Mouse (Mus musculus) MEL (cell line): ENCODE results near the gene Ttf2. TPM values are rescaled to one million over a fixed set of nuclear protein-coding genes. Genes with fewer than 3 reads are reported as not detected.
A peak's percentile ranks its signal among the peaks of the same experiment; 100 is the strongest.

Source experiments
- DNase-seq: peaks from one replicate; pipeline ENCODE4 v3.0.0; 2011; ENCODE audit warnings: low read depth, low spot score
- H3K27ac ChIP-seq: 2 replicates; pipeline ENCODE4 v1.5.1; 2012; ENCODE audit warnings: low read depth, mild to moderate bottlenecking, control low read depth, low read length, moderate library complexity; ENCODE audit not compliant: control insufficient read depth
- H3K27me3 ChIP-seq, 2 experiments: fragments of 150-350 bp in 1 of 2; sonication (generic) in 1 of 2; 2 replicates each; pipeline ENCODE4 v1.6.1; 2012; ENCODE audit warnings: low read length in 2 of 2, mild to moderate bottlenecking in 2 of 2, improper control_type of control experiment in 1 of 2, moderate library complexity in 1 of 2; ENCODE audit not compliant: insufficient read depth in 2 of 2, control insufficient read depth in 1 of 2
- H3K36me3 ChIP-seq, 2 experiments: 2 replicates each; pipeline ENCODE4 v1.6.1; 2012 to 2014; ENCODE audit warnings: low read length in 2 of 2, improper control_type of control experiment in 1 of 2, inconsistent platforms in 1 of 2, mild to moderate bottlenecking in 1 of 2; ENCODE audit not compliant: insufficient read depth in 2 of 2, control insufficient read depth in 1 of 2
- H3K4me1 ChIP-seq, 2 experiments: fragments of 150-350 bp in 1 of 2; sonication (generic) in 1 of 2; 2 replicates each; pipeline ENCODE4 v1.6.1; 2012; ENCODE audit warnings: low read length in 2 of 2, improper control_type of control experiment in 1 of 2, mild to moderate bottlenecking in 1 of 2; ENCODE audit not compliant: insufficient read depth in 2 of 2, control insufficient read depth in 1 of 2
- H3K4me3 ChIP-seq, 2 experiments: fragments of 150-350 bp in 1 of 2; sonication (generic) in 1 of 2; 2 replicates each; pipeline ENCODE4 v1.5.1; 2012; ENCODE audit warnings: low read depth in 2 of 2, low read length in 2 of 2, mild to moderate bottlenecking in 2 of 2, moderate library complexity in 2 of 2, control low read depth in 1 of 2, improper control_type of control experiment in 1 of 2; ENCODE audit not compliant: control insufficient read depth in 1 of 2, insufficient read depth in 1 of 2
- H3K79me2 ChIP-seq: 2 replicates; pipeline ENCODE4 v1.6.1; 2012; ENCODE audit warnings: mild to moderate bottlenecking, low read length, moderate library complexity; ENCODE audit not compliant: control insufficient read depth, poor library complexity, insufficient read depth
- H3K9ac ChIP-seq: 2 replicates; pipeline ENCODE4 v1.6.1; 2012; ENCODE audit warnings: low read depth, mild to moderate bottlenecking, control low read depth, low read length, moderate library complexity; ENCODE audit not compliant: control insufficient read depth, poor library complexity, severe bottlenecking
- H3K9me3 ChIP-seq: fragments of 150-350 bp; sonication (generic); replicated peaks from 2 replicates; pipeline ENCODE4 v1.6.1; 2012; ENCODE audit warnings: mild to moderate bottlenecking, low read length, improper control_type of control experiment, moderate library complexity; ENCODE audit not compliant: insufficient read depth
- BHLHE40 ChIP-seq: IDR thresholded peaks from 2 replicates; pipeline ENCODE4 v1.6.1; 2012; ENCODE audit warnings: low read depth, mild to moderate bottlenecking, inconsistent platforms, low read length, improper control_type of control experiment, borderline replicate concordance
- CHD1 ChIP-seq: IDR thresholded peaks from 2 replicates; pipeline ENCODE4 v1.6.1; 2012; ENCODE audit warnings: low read depth, mild to moderate bottlenecking, inconsistent platforms, low read length, improper control_type of control experiment
- CHD2 ChIP-seq: IDR thresholded peaks from 2 replicates; pipeline ENCODE4 v1.6.1; 2011; ENCODE audit warnings: low read length, improper control_type of control experiment
- CTCF ChIP-seq, 3 experiments: IDR thresholded peaks in 2 of 3; conservative IDR thresholded peaks in 1 of 3; 2 replicates each; pipeline ENCODE4 v1.5.1; 2011 to 2012; ENCODE audit warnings: low read length in 3 of 3, low read depth in 2 of 3, mild to moderate bottlenecking in 2 of 3, improper control_type of control experiment in 1 of 3, inconsistent platforms in 1 of 3, mixed read lengths in 1 of 3, moderate library complexity in 1 of 3; ENCODE audit not compliant: control insufficient read depth in 1 of 3, insufficient read depth in 1 of 3, poor library complexity in 1 of 3, severe bottlenecking in 1 of 3
- E2F4 ChIP-seq: IDR thresholded peaks from 2 replicates; pipeline ENCODE4 v1.6.1; 2011; ENCODE audit warnings: low read depth, low read length, improper control_type of control experiment, borderline replicate concordance
- ELF1 ChIP-seq: IDR thresholded peaks from 2 replicates; pipeline ENCODE4 v1.6.1; 2014; ENCODE audit warnings: low read depth, mild to moderate bottlenecking, inconsistent platforms, low read length, improper control_type of control experiment, moderate library complexity
- EP300 ChIP-seq, 2 experiments: IDR thresholded peaks; 2 replicates each; pipeline ENCODE4 v1.6.1; 2011; ENCODE audit warnings: improper control_type of control experiment in 2 of 2, low read length in 2 of 2, low read depth in 1 of 2, mild to moderate bottlenecking in 1 of 2
- ETS1 ChIP-seq: IDR thresholded peaks from 2 replicates; pipeline ENCODE4 v1.6.1; 2012; ENCODE audit warnings: low read depth, mild to moderate bottlenecking, inconsistent platforms, low read length, improper control_type of control experiment, moderate library complexity
- GABPA ChIP-seq: IDR thresholded peaks from 2 replicates; pipeline ENCODE4 v1.6.1; 2012; ENCODE audit warnings: low read depth, mild to moderate bottlenecking, inconsistent platforms, low read length, improper control_type of control experiment, moderate library complexity
- GATA1 ChIP-seq: IDR thresholded peaks from 2 replicates; pipeline ENCODE4 v1.6.1; 2011; ENCODE audit warnings: low read depth, low read length, improper control_type of control experiment
- HCFC1 ChIP-seq: IDR thresholded peaks from 2 replicates; pipeline ENCODE4 v1.6.1; 2012; ENCODE audit warnings: low read depth, mild to moderate bottlenecking, inconsistent platforms, low read length, improper control_type of control experiment, moderate library complexity
- JUND ChIP-seq: IDR thresholded peaks from 2 replicates; pipeline ENCODE4 v1.6.1; 2011; ENCODE audit warnings: low read depth, mild to moderate bottlenecking, improper control_type of control experiment, low read length
- KAT2A ChIP-seq: conservative IDR thresholded peaks from 2 replicates; pipeline ENCODE4 v1.6.1; 2012; ENCODE audit warnings: low read depth, low read length, improper control_type of control experiment, inconsistent platforms
- MAFK ChIP-seq: IDR thresholded peaks from 2 replicates; pipeline ENCODE4 v1.6.1; 2011; ENCODE audit warnings: low read depth, mild to moderate bottlenecking, low read length, improper control_type of control experiment, borderline replicate concordance
- MAX ChIP-seq: IDR thresholded peaks from 2 replicates; pipeline ENCODE4 v1.6.1; 2011; ENCODE audit warnings: low read length, improper control_type of control experiment
- MAZ ChIP-seq: IDR thresholded peaks from 2 replicates; pipeline ENCODE4 v1.6.1; 2012; ENCODE audit warnings: low read depth, mild to moderate bottlenecking, inconsistent platforms, low read length, improper control_type of control experiment
- MEF2A ChIP-seq: IDR thresholded peaks from 2 replicates; pipeline ENCODE4 v1.6.1; 2014; ENCODE audit warnings: low read depth, mild to moderate bottlenecking, inconsistent platforms, low read length, improper control_type of control experiment; ENCODE audit not compliant: poor library complexity, insufficient replicate concordance, severe bottlenecking; ENCODE audit errors: extremely low read depth
- MXI1 ChIP-seq: IDR thresholded peaks from 2 replicates; pipeline ENCODE4 v1.6.1; 2011; ENCODE audit warnings: mild to moderate bottlenecking, low read depth, low read length, improper control_type of control experiment
- MYC ChIP-seq: IDR thresholded peaks from 2 replicates; pipeline ENCODE4 v1.6.1; 2011; ENCODE audit warnings: low read depth, mild to moderate bottlenecking, low read length, improper control_type of control experiment, moderate library complexity
- NELFE ChIP-seq: IDR thresholded peaks from 2 replicates; pipeline ENCODE4 v1.6.1; 2011; ENCODE audit warnings: low read depth, low read length, improper control_type of control experiment
- NRF1 ChIP-seq: IDR thresholded peaks from 2 replicates; pipeline ENCODE4 v1.6.1; 2014; ENCODE audit warnings: low read depth, mild to moderate bottlenecking, inconsistent platforms, low read length, improper control_type of control experiment, moderate library complexity; ENCODE audit not compliant: poor library complexity, insufficient read depth, severe bottlenecking
- POLR2A ChIP-seq, 2 experiments: IDR thresholded peaks; 2 replicates each; pipeline ENCODE4 v1.6.1; 2011 to 2012; ENCODE audit warnings: low read length in 2 of 2, mild to moderate bottlenecking in 2 of 2, control low read depth in 1 of 2, improper control_type of control experiment in 1 of 2, low read depth in 1 of 2, moderate library complexity in 1 of 2; ENCODE audit not compliant: control insufficient read depth in 1 of 2, insufficient read depth in 1 of 2, poor library complexity in 1 of 2
- POLR2AphosphoS2 ChIP-seq: IDR thresholded peaks from 2 replicates; pipeline ENCODE4 v1.6.1; 2011; ENCODE audit warnings: low read length, improper control_type of control experiment
- POLR2AphosphoS5 ChIP-seq: IDR thresholded peaks from 2 replicates; pipeline ENCODE4 v1.6.1; 2012; ENCODE audit warnings: low read depth, borderline replicate concordance, mild to moderate bottlenecking, inconsistent platforms, low read length, moderate library complexity, mixed read lengths
- RAD21 ChIP-seq: IDR thresholded peaks from 2 replicates; pipeline ENCODE4 v1.6.1; 2011; ENCODE audit warnings: mild to moderate bottlenecking, low read depth, low read length, improper control_type of control experiment
- SIN3A ChIP-seq: IDR thresholded peaks from 2 replicates; pipeline ENCODE4 v1.6.1; 2012; ENCODE audit warnings: low read length, improper control_type of control experiment, inconsistent platforms
- SMC3 ChIP-seq: IDR thresholded peaks from 2 replicates; pipeline ENCODE4 v1.6.1; 2011; ENCODE audit warnings: low read depth, low read length, improper control_type of control experiment
- TAL1 ChIP-seq: IDR thresholded peaks from 2 replicates; pipeline ENCODE4 v1.6.1; 2012; ENCODE audit warnings: mild to moderate bottlenecking, inconsistent platforms, low read length, moderate library complexity, mixed read lengths
- TCF12 ChIP-seq: IDR thresholded peaks from 2 replicates; pipeline ENCODE4 v1.6.1; 2014; ENCODE audit warnings: low read depth, mild to moderate bottlenecking, inconsistent platforms, low read length, improper control_type of control experiment, moderate library complexity
- UBTF ChIP-seq: IDR thresholded peaks from 2 replicates; pipeline ENCODE4 v1.6.1; 2012; ENCODE audit warnings: low read depth, mild to moderate bottlenecking, inconsistent platforms, low read length, improper control_type of control experiment, moderate library complexity, borderline replicate concordance; ENCODE audit not compliant: insufficient read depth
- USF2 ChIP-seq, 2 experiments: IDR thresholded peaks; 2 replicates each; pipeline ENCODE4 v1.6.1; 2011 to 2012; ENCODE audit warnings: improper control_type of control experiment in 2 of 2, low read length in 2 of 2, borderline replicate concordance in 1 of 2, inconsistent platforms in 1 of 2, low read depth in 1 of 2, mild to moderate bottlenecking in 1 of 2; ENCODE audit not compliant: insufficient read depth in 1 of 2
- ZC3H11A ChIP-seq: IDR thresholded peaks from 2 replicates; pipeline ENCODE4 v1.6.1; 2012; ENCODE audit warnings: low read depth, mild to moderate bottlenecking, inconsistent platforms, low read length, improper control_type of control experiment
- ZKSCAN1 ChIP-seq: IDR thresholded peaks from 2 replicates; pipeline ENCODE4 v1.6.1; 2012; ENCODE audit warnings: low read depth, mild to moderate bottlenecking, inconsistent platforms, low read length, improper control_type of control experiment, moderate library complexity
- ZMIZ1 ChIP-seq: IDR thresholded peaks from 2 replicates; pipeline ENCODE4 v1.6.1; 2012; ENCODE audit warnings: low read depth, mild to moderate bottlenecking, inconsistent platforms, low read length, improper control_type of control experiment, moderate library complexity
- ZNF384 ChIP-seq: IDR thresholded peaks from 2 replicates; pipeline ENCODE4 v1.6.1; 2012; ENCODE audit warnings: low read depth, mild to moderate bottlenecking, inconsistent platforms, low read length, improper control_type of control experiment
- polyA plus RNA-seq, 2 experiments: library from polyadenylated mRNA; stranded (reverse) in 1 of 2; unstranded in 1 of 2; fragments of >175 nt in 1 of 2; fragments of >200 nt in 1 of 2; gene quantifications; 2 replicates each; pipeline versions ENCODE4 v1.2.1 to v1.2.4; 2012; ENCODE audit warnings: low replicate concordance in 2 of 2, low read depth in 1 of 2; ENCODE audit not compliant: insufficient read length in 2 of 2, insufficient read depth in 1 of 2, missing spikeins in 1 of 2
- total RNA-seq: library from RNA; depleted of rRNA; stranded (reverse); fragments of 300-350 nt; gene quantifications from 2 replicates; pipeline ENCODE4 v1.2.3, GENCODE M21; 2012; rRNA removed

The Ttf2 gene
- total RNA-seq (24.6 and 27.7 TPM in 2 replicates), polyA plus RNA-seq (10 to 100 TPM in 1 of 2 experiments, not detected in 1; 34.4 TPM)

- Histone ChIP-seq H3K4me3 (peak within 1 kb of the TSS; percentile 80 to 84), H3K79me2 (peaks cover 10% of the 10 kb centered on the region), H3K36me3 (peaks cover 2 to 3% of the 10 kb centered on the region in 2 experiments; a peak in 2 of 4 replicates), H3K9me3 (no peaks in the 10 kb centered on the region), H3K27me3 (no peaks in the 10 kb centered on the region), H3K4me1 (peaks cover 0 to 7% of the 10 kb centered on the region in 2 experiments; a peak in 2 of 4 replicates), H3K9ac (peak within 1 kb of the TSS; percentile 88), H3K27ac (no peak within 1 kb of the TSS)
- DNase-seq = peak; percentile 95
- TF ChIP-seq EP300 (IDR thresholded peaks at IDR 0.05; ENCODE audit: low read depth in 1 of 2, low read length in 2 of 2) = no peak
- peak; percentile 67 for TF ChIP-seq MYC
- no peak for TF ChIP-seq BHLHE40
- peak; percentile 91 for TF ChIP-seq NELFE
- no peak for TF ChIP-seq TAL1
- no peak for TF ChIP-seq MAZ
- no peak for TF ChIP-seq ZKSCAN1
- peak; percentile 44; the same call in 1 of the 2 replicates for TF ChIP-seq ZMIZ1
- TF ChIP-seq JUND = no peak
- TF ChIP-seq CHD1 = no peak
- no peak for TF ChIP-seq CHD2
- no peak for TF ChIP-seq ZC3H11A
- peak; percentile 82 for TF ChIP-seq SIN3A
- TF ChIP-seq POLR2A (IDR thresholded peaks at IDR 0.05; ENCODE audit: control insufficient read depth in 1 of 2, insufficient read depth in 1 of 2, low read depth in 1 of 2, low read length in 2 of 2, poor library complexity in 1 of 2) = peak in 1 of 2 experiments; percentile 79; a peak in 2 of 4 replicates
- TF ChIP-seq RAD21 = no peak
- peak; percentile 80 for TF ChIP-seq MXI1
- peak; percentile 95 for TF ChIP-seq E2F4
- TF ChIP-seq USF2 (IDR thresholded peaks at IDR 0.05; ENCODE audit: borderline replicate concordance in 1 of 2, insufficient read depth in 1 of 2, low read depth in 1 of 2, low read length in 2 of 2) = no peak
- no peak for TF ChIP-seq GATA1
- TF ChIP-seq TCF12 = no peak
- TF ChIP-seq HCFC1 = peak; percentile 72; the same call in 1 of the 2 replicates
- TF ChIP-seq GABPA = no peak
- TF ChIP-seq NRF1 = peak; percentile 47; the same call in 1 of the 2 replicates
- no peak for TF ChIP-seq KAT2A
- peak; percentile 83 for TF ChIP-seq MAX
- TF ChIP-seq ETS1 = no peak
- no peak for TF ChIP-seq MEF2A
- no peak for TF ChIP-seq ZNF384
- TF ChIP-seq ELF1 = peak; percentile 83
- TF ChIP-seq UBTF = no peak
- no peak for TF ChIP-seq POLR2AphosphoS5
- TF ChIP-seq MAFK = no peak
- TF ChIP-seq SMC3 = no peak
- peak; percentile 66; the same call in 1 of the 2 replicates for TF ChIP-seq POLR2AphosphoS2
- TF ChIP-seq CTCF (IDR thresholded peaks at IDR 0.05 in 2 of 3, conservative IDR thresholded peaks at IDR 0.05 in 1 of 3; ENCODE audit: control insufficient read depth in 1 of 3, insufficient read depth in 1 of 3, low read depth in 2 of 3, low read length in 3 of 3, poor library complexity in 1 of 3, severe bottlenecking in 1 of 3) = no peak
These were observed at the start of gene Ttf2 for GRCm38 (mm10) chr3:100969176-100969917. TSS of gene Ttf2 (minus strand) at chr3:100969663.
